Mouse (Mus musculus) T-helper 2 cell (primary cell): Measurements from ENCODE around the gene Zfhx2.

Experiments used
- in situ Hi-C: fragments of 300-600 bp; cut with MboI, MseI; formaldehyde crosslinking; loops from one replicate; pipeline ENCODE4 v1.15.1; 2025; ENCODE audit warnings: high pct_unique_total_duplicates

The Zfhx2 gene

GRCm38 (mm10) chr14:55092011-55092577 lies at the start of gene Zfhx2:
Gene Zfhx2, minus strand, starts transcription at chr14:55092324.
- in situ Hi-C loops: loop anchor here (10.0 kb wide), 1 partner anchor 197 kb away; the partner anchor contains the start of gene Pabpn1

DNA sequence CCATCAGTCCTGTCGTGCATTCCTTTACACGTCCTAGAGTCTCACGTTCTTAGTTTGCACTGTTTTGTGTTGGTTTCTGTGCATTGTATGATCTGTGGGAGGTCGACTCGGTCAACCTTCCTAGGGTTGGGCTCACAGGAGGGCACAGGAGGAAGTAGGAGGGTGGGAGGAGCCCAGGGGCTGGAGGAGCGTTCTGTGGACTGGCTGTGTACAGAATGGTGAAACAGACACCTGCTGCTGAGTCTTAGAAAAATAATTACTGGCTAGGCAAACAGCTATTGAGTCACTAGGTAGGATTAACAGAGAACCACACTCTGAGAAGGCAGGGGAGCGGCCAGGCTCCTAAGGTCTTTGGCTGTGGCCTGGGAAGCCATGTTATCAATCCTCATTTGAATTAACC lies 47.2 kb upstream of the Zfhx2 start:
- in situ Hi-C loops: no loop called here

- in situ Hi-C loops: no loop called here
These were observed 43.6 kb upstream of the Zfhx2 start for GRCm38 (mm10) chr14:55135676-55136075.

DNA sequence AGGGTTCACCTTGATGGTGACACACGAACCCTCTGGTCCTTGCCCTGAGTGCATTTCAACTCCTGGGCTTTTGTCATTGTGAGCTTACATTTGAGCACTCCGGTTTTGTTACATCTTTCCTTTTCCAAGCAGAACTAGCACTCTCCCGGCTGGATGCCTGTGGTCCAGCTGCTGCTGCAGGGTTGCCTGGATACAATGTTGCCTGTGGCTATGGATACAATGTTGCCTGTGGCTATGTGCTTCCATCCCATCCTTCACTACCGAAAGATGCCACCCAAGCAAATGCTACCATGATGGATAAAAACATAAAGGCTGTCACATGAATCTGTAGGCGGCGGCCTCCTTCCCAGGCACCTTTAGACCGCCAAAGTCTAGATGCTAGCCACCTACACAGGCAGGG lies 34.4 kb upstream of the Zfhx2 start:
- in situ Hi-C loops: no loop called here

DNA sequence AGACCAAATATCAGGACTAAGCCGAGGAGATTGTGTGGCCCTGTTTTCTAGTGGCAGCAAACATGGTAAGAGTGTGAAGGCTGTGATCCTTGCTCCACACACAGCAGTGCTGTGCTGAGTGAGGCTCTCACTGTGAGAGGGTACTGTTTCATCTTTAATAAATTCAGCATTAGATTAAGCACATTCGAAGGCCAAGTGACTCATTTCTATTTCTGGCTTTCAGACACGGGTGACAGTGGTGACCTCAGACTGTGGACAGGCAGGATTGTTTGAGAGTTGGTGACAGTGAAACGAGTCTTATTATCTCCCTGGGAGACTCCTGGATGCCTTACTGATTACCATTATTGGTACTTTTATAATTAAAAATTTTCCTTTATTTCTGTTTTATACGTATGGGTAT lies 33.6 kb upstream of the Zfhx2 start:
- in situ Hi-C loops: no loop called here

- in situ Hi-C loops: no loop called here
These were observed 30.2 kb upstream of the Zfhx2 start for GRCm38 (mm10) chr14:55122359-55122758.

DNA sequence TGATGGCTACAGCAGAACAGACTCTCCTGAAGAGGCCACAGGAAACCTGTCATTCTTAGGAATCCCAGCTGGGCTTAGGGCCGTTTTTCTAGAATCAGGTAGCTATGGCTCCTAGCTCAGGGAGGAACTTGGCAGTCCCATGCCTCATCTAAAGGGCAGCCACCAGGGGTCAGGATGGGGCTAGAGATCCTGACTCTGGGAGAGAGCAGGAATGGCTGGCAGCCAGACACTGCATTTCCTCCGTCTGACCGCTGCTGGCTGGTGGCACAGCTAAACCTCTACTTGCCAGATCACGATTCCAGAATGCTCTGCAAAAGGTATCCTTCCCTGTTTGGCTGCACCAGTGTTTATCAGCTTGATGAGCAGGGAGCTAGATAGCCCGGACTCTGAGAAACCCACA lies 29.8 kb upstream of the Zfhx2 start:
- in situ Hi-C loops: no loop called here

DNA sequence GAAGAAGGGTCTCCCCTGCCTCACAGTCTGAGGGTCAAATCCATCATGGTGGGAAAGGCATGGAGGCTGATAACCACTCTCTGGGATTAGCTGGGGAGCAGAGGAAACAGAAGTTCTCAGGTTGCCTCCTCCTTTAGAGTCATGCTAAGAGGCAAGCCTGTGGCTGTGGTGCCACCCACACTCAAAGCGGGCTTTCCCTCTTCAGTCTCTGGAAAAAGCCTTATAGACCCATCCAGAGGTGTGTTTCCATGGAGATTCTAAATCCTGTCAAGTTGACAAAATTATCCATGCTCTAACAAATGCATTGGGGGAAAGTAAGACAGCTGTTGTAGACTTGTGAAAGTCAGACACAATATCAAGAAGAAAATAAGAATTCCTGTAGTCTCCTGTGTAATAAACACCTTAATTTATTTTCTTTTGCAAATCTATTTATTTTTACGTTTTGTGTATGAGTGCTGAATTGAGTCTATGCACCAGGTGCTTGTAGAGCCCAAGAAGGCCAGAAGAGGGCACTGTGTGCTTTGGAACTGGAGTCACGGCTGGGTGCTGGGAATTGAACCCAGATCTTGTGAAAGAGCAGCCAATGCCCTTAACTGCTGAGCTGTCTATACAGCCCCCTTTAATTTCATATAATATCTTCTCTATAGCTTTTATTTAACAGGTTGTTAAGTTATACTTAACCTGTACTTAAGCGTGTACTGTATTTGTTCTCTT lies 27.5 kb upstream of the Zfhx2 start:
- in situ Hi-C loops: no loop called here

DNA sequence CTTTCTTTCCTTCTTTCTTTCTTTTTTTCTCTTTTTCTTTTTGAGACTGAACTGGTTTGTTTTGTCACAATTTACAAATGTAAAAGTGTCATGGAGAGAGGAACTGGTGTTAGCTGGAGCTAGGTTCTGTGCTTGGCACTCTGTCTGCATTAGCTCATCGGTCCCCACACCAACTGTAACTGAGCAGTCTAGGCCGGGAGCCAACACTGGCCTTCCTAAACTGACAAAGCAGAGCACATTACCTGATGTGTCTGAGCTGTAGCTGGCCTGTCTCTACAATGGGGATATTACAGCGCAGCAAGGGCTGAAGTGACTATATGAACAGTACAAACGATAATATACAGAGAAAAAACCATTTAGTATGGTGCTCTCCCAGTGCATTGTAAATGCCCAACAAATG lies 26.7 kb upstream of the Zfhx2 start:
- in situ Hi-C loops: no loop called here

DNA sequence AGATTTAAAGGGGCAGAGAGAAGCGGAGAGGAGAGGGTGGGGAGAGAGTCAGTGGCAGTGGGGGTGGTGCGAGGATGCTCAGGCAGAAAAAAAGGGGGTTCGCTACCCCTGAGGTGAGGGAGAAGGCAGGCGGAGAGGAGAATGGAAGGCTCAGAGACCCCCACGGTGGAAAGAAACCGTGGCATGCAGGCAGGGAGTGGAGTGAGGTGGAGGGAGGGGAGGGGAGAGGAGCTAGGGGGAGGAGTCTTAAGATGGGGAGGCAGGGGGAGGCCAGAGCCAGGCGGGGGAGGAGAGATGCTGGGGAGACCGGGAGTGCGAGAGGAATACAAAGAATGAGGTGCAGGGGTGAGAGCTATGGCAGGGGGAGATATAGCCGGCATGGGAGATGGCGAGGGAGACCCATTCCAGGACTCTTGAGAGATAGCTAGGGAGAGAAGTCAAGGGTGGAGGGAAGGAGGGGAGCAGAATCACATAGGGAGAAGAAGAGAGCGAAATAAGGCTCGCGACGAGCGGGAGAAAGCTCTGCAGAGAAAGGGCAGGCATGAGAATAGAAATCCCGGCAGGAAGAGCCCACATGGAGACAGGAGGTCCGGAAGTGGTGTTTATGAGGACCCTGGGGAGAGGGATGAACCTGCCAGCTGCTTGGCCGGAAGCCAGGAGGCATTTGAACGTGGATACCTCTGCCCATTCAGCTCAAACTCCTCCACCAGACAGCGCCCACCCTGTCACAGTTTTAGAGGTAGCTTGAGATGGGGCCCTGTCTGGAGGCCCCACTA lies 24.5 kb upstream of the Zfhx2 start, which contains the start of gene Jph4:
TSS of gene Jph4 (minus strand) at position 511 of the 776 bp plus-strand sequence.
- in situ Hi-C loops: no loop called here

DNA sequence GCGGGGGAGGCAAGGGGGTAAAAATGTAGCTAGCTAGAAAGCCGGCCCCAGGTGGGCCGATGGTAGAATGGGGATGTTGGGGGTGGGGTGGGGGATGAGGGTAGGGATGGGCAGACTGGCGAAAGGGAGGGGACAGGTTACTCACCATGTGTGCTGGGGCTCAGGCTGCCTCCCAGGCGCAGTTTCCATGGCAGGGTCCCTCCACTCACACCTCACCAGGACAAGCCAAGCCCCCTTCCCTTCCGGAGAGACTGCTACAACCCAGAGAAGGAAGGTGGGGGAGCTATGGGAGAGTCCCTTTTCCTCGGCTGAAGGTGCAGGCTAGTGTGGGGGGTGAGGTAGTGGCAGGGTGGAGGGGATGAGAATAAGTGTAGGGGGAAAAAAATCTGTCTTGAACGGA lies 23.7 kb upstream of the Zfhx2 start:
- in situ Hi-C loops: no loop called here

GRCm38 (mm10) chr14:55114759-55115701 lies 22.9 kb upstream of the Zfhx2 start:
- in situ Hi-C loops: no loop called here

GRCm38 (mm10) chr14:55113975-55114645 lies 22.0 kb upstream of the Zfhx2 start:
- in situ Hi-C loops: no loop called here

DNA sequence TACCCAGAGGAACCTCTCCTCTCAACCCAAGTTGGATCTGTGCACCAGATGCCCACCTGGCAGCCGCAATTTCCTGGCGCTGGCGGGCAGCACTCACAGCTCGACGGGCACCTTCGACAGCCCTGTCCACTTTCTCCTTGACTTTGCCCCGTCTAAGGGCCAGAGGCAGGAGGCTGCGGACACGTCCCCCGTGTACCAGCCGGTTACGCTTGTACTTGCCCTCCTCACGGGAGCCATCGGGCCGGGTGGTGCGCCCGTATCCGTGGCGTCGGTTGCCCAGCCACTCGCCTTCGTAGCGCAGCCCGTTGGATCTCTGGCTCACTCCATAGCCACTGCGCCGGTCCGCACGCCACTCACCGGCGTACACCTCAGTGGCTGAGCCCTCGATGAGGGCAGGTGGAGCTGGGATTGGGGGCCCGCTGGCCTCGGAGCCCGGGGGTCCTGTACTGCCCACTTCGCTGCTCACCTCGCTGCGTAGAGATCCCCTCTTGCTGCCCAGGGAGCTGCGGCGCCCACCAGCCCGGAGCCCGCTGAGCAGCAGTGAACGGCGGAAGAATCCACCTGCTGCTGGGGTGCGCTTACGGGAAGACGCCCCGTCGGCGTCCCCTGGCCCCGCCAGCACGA lies 21.3 kb upstream of the Zfhx2 start:
- in situ Hi-C loops: no loop called here

GRCm38 (mm10) chr14:55111720-55112119 lies 19.6 kb upstream of the Zfhx2 start:
- in situ Hi-C loops: no loop called here

DNA sequence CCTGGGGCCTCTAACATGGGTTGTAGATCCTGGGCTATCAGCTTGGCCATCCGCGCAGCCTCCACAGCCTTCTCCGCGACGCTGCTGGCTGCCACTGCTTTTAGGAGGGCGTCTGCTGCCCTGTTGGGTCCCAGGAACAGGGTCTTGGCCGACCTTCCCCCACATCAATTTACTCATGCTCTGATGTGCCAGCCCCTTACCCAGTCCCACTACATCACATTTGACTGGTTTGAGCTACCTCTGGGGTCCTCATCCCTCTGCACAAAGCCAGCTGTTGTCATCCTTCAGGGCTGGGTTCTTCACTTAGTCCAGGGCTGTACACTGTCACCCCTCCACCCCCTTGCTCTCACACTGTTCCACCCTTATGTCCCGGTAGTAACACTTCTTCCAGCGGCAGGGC lies 18.0 kb upstream of the Zfhx2 start:
- in situ Hi-C loops: no loop called here

- in situ Hi-C loops: no loop called here
These were observed 17.1 kb upstream of the Zfhx2 start for GRCm38 (mm10) chr14:55109048-55109873.

- in situ Hi-C loops: no loop called here
These were observed 16.2 kb upstream of the Zfhx2 start for GRCm38 (mm10) chr14:55108202-55108870.

DNA sequence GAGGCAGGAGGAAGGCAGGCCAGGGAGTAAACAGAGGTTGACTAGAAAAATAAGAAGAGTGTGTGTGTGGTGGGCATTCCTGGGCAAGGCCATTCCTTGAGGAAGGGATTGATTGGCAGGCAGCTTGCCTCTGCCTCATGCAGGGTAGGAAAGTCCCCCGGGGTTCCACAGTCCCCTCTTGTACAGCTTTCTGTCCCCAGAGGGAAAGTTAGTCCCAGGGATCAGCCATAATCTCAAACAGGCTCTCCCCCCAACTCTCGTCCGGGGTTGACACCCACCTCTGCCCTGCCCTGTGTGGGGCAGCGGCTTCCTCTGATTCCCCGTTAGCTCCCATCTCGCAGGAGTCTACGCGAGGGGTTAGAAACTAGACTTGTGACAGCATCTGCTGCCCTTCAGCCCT lies 14.9 kb upstream of the Zfhx2 start:
- in situ Hi-C loops: no loop called here
